Mouse (Mus musculus) myocyte (in vitro differentiated cells): Measurements from ENCODE around the gene Fam228b.

Source experiments
- E2F4 ChIP-seq: IDR thresholded peaks from one replicate; pipeline ENCODE4 v1.6.1; 2011; ENCODE audit warnings: mild to moderate bottlenecking, control low read depth, moderate library complexity; ENCODE audit not compliant: insufficient read depth
- MAX ChIP-seq: IDR thresholded peaks from one replicate; pipeline ENCODE4 v1.6.1; 2011; ENCODE audit warnings: low read depth, mild to moderate bottlenecking, control low read depth
- MYOD1 ChIP-seq, 3 experiments: IDR thresholded peaks; one replicate each; pipeline ENCODE4 v1.6.1; 2011; ENCODE audit warnings: control low read depth in 2 of 3, low read depth in 2 of 3, mild to moderate bottlenecking in 2 of 3, moderate library complexity in 1 of 3; ENCODE audit not compliant: insufficient read length in 2 of 3, control insufficient read depth in 1 of 3
- POLR2A ChIP-seq: IDR thresholded peaks from one replicate; pipeline ENCODE4 v1.6.1; 2011; ENCODE audit warnings: low read depth, mild to moderate bottlenecking, control low read depth, moderate library complexity; ENCODE audit not compliant: insufficient read length
- POLR2AphosphoS2 ChIP-seq: IDR thresholded peaks from one replicate; pipeline ENCODE4 v1.6.1; 2011; ENCODE audit warnings: low read depth, control low read depth; ENCODE audit not compliant: insufficient read length
- REST ChIP-seq: IDR thresholded peaks from one replicate; pipeline ENCODE4 v1.6.1; 2011; ENCODE audit warnings: mild to moderate bottlenecking, control low read depth, moderate library complexity; ENCODE audit not compliant: insufficient read depth, insufficient read length
- TCF3 ChIP-seq: IDR thresholded peaks from one replicate; pipeline ENCODE4 v1.6.1; 2011; ENCODE audit warnings: low read depth, control low read depth; ENCODE audit not compliant: insufficient read length
- USF1 ChIP-seq: IDR thresholded peaks from one replicate; pipeline ENCODE4 v1.6.1; 2011; ENCODE audit warnings: low read depth, mild to moderate bottlenecking, control low read depth, moderate library complexity

- TF ChIP-seq POLR2A (no peak), USF1 (no peak), E2F4 (no peak), POLR2AphosphoS2 (no peak), MYOD1 (IDR thresholded peaks at IDR 0.05; ENCODE audit: control insufficient read depth in 1 of 3, insufficient read length in 2 of 3, low read depth in 2 of 3) (no peak), MAX (no peak), REST (no peak), TCF3 (no peak)
Measured at GRCm38 (mm10) chr12:4706901-4707300, 62.2 kb downstream of the Fam228b start.
